In genomic region chr4:114907951-114908828, GRCm38 (mm10) we compare ENCODE assay signal across 9 mouse cellular contexts. TPM values are rescaled to one million over a fixed set of nuclear protein-coding genes. Genes with fewer than 3 reads are reported as not detected.
A peak's percentile ranks its signal among the peaks of the same experiment; 100 is the strongest.
DNase-seq lines count a peak whose midpoint lies in the region; ATAC-seq and TF ChIP-seq lines count a peak whose summit lies in the region.
"Had no signal": no experiment of that assay in that cellular context is flagged by ENCODE, and none has a peak within 500 bp of the region (broad histone marks: within the 10 kb centered on the region; RNA-seq: fewer than 3 reads in every experiment).

No protein-coding gene starts in this region.

- peak overlapping the region; percentile 86 for H3K4me3 ChIP-seq in gastrocnemius, adult 2 months
- H3K4me3 ChIP-seq in intestine, embryonic 16.5 days (ENCODE audit: low read length), result peak overlapping the region; percentile 62
- peak overlapping the region; percentile 62 for H3K4me3 ChIP-seq in midbrain, embryonic 10.5 days
- H3K4me3 ChIP-seq in stomach, embryonic 16.5 days (replicated peaks; ENCODE audit: low read length), result peak overlapping the region; percentile 62

- ATAC-seq in intestine, embryonic 16.5 days, result peak; percentile 43
- no peak; the same call in 1 of the 2 replicates for ATAC-seq in stomach, embryonic 16.5 days (ENCODE audit: insufficient read depth, low FRiP score)

- peaks cover 20% of the 10 kb centered on the region for H3K4me1 ChIP-seq in intestine, embryonic 16.5 days (ENCODE audit: control insufficient read depth, insufficient read depth, low read length)
- peaks cover 51% of the 10 kb centered on the region for H3K4me1 ChIP-seq in midbrain, embryonic 10.5 days
- H3K4me1 ChIP-seq in stomach, embryonic 16.5 days (ENCODE audit: control insufficient read depth, insufficient read depth, low read length), result 0 out of 2 replicates have a peak, but pooled peaks cover 4% of the 10 kb centered on the region

- peak overlapping the region; percentile 67 for H3K9ac ChIP-seq in intestine, embryonic 16.5 days (ENCODE audit: low read depth, low read length)
- peak overlapping the region; percentile 69 for H3K9ac ChIP-seq in stomach, embryonic 16.5 days (ENCODE audit: low read length)

- DNase-seq in kidney, adult 18-20 months, result peak; percentile 46
- no peak for DNase-seq in kidney, adult 11 months
- DNase-seq in adrenal gland, adult 18-20 months (ENCODE audit: low spot score in 2 of 2), result peak; percentile 34 to 49
- peak; percentile 53 for DNase-seq in gastrocnemius, adult 2 months
- peak; percentile 70 for DNase-seq in midbrain, embryonic 10.5 days (ENCODE audit: low spot score)
- no peak for DNase-seq in frontal cortex, postnatal 14 days (ENCODE audit: low spot score in 2 of 2)

- H3K27me3 ChIP-seq in intestine, embryonic 16.5 days (replicated peaks; ENCODE audit: control insufficient read depth, insufficient read depth, low read length), result peaks cover 88% of the 10 kb centered on the region
- peaks cover 100% of the 10 kb centered on the region for H3K27me3 ChIP-seq in midbrain, embryonic 10.5 days (ENCODE audit: low read depth, poor library complexity, severe bottlenecking)
- H3K27me3 ChIP-seq in stomach, embryonic 16.5 days (ENCODE audit: control insufficient read depth, insufficient read depth, low read length), result peaks cover 93% of the 10 kb centered on the region

- under 1% methylated on average over 92 of the region's 103 CpGs for WGBS in intestine, embryonic 16.5 days
- under 1% methylated on average over 103 of the region's 103 CpGs for WGBS in midbrain, embryonic 10.5 days
- under 1% methylated on average over 103 of the region's 103 CpGs for WGBS in stomach, embryonic 16.5 days

- no peaks in the 10 kb centered on the region for H3K9me3 ChIP-seq in intestine, embryonic 16.5 days (ENCODE audit: control insufficient read depth, low read length)
- H3K9me3 ChIP-seq in midbrain, embryonic 10.5 days (replicated peaks), result no peaks in the 10 kb centered on the region
- no peaks in the 10 kb centered on the region for H3K9me3 ChIP-seq in stomach, embryonic 16.5 days (replicated peaks; ENCODE audit: control insufficient read depth, low read length)

- peak overlapping the region; percentile 98 for H3K4me2 ChIP-seq in intestine, embryonic 16.5 days (ENCODE audit: low read depth, low read length)
- H3K4me2 ChIP-seq in stomach, embryonic 16.5 days (ENCODE audit: low read depth, low read length), result peak overlapping the region; percentile 99

- H3K27ac ChIP-seq in gastrocnemius, adult 2 months, result peak overlapping the region; percentile 91
- H3K27ac ChIP-seq in intestine, embryonic 16.5 days (ENCODE audit: low read length), result peak overlapping the region; percentile 33; the same call in 1 of the 2 replicates
- peak overlapping the region; percentile 79 for H3K27ac ChIP-seq in midbrain, embryonic 10.5 days (replicated peaks)
- H3K27ac ChIP-seq in stomach, embryonic 16.5 days (ENCODE audit: low read length), result no peak overlapping the region

- intact Hi-C loops in gastrocnemius, adult 2 months (cut with DNase I), result loop anchor here (10.0 kb wide), 1 partner anchor 147 kb away; the partner anchor contains the start of gene Tal1

- H3K36me3 ChIP-seq in intestine, embryonic 16.5 days (ENCODE audit: control insufficient read depth, insufficient read depth, low read length), result no peaks in the 10 kb centered on the region
- no peaks in the 10 kb centered on the region for H3K36me3 ChIP-seq in midbrain, embryonic 10.5 days
- no peaks in the 10 kb centered on the region for H3K36me3 ChIP-seq in stomach, embryonic 16.5 days (ENCODE audit: control insufficient read depth, insufficient read depth, low read length)

- no peak for TF ChIP-seq CTCF in gastrocnemius, adult 2 months (IDR thresholded peaks at IDR 0.05)

RNA-seq across cellular contexts. Expression of gene Foxd2, which starts 0.5 kb away (rescaled TPM):
- 1 to 10 TPM; 2.3 to 3.0 TPM for total RNA-seq in adrenal gland, adult 18-20 months (2021)
- under 1 TPM; 0.14 to 0.38 TPM for total RNA-seq in gastrocnemius, adult 2 months (2021)
- polyA plus RNA-seq in intestine, embryonic 16.5 days (2015; fragmentation: Nextera tagmentation; extraction: Ambion mirVana), result 0.11 and 0.21 TPM in 2 replicates
- 2.1 and 3.3 TPM in 2 replicates for polyA plus RNA-seq in midbrain, embryonic 10.5 days (2016; fragmentation: Nextera tagmentation; extraction: Ambion mirVana)
- not detected in 2 replicates for polyA plus RNA-seq in stomach, embryonic 16.5 days (2015; fragmentation: Nextera tagmentation; extraction: Ambion mirVana)

RNA-seq across cellular contexts. Expression of gene Foxe3, which starts 17.6 kb away (rescaled TPM):
- not detected for total RNA-seq in adrenal gland, adult 18-20 months (2021)
- total RNA-seq in gastrocnemius, adult 2 months (2021), result not detected
- not detected in 2 replicates for polyA plus RNA-seq in intestine, embryonic 16.5 days (2015; fragmentation: Nextera tagmentation; extraction: Ambion mirVana)
- 6.7 and 14.7 TPM in 2 replicates for polyA plus RNA-seq in midbrain, embryonic 10.5 days (2016; fragmentation: Nextera tagmentation; extraction: Ambion mirVana)
- not detected in 2 replicates for polyA plus RNA-seq in stomach, embryonic 16.5 days (2015; fragmentation: Nextera tagmentation; extraction: Ambion mirVana)
- total RNA-seq: left cerebral cortex, postnatal 36 days had no signal

Comparison
In these comparisons a context has a peak if more than half of its experiments do, and no peak if none do; other contexts are left out.
1. DNase-seq: peak in kidney, adult 18-20 months (single experiment), adrenal gland, adult 18-20 months (2 of 2), gastrocnemius, adult 2 months (single experiment) and midbrain, embryonic 10.5 days (single experiment); none in kidney, adult 11 months (single experiment) and frontal cortex, postnatal 14 days (0 of 2).
2. Peak in every context shown above with its lines, with median percentiles within 50 percentile points of each other: H3K4me3 ChIP-seq.